Mouse (Mus musculus) small intestine, adult 2 months (tissue): ENCODE data around the gene Tmie. TPM values are rescaled to one million over a fixed set of nuclear protein-coding genes. Genes with fewer than 3 reads are reported as not detected.
A peak's percentile ranks its signal among the peaks of the same experiment; 100 is the strongest.

Source experiments
- H3K27ac ChIP-seq: fragments of 200-500 bp; 2 replicates; pipeline ENCODE4 v1.5.1; 2012; ENCODE audit warnings: low read depth, low read length, control low read depth, inconsistent platforms; ENCODE audit not compliant: insufficient read depth
- H3K27me3 ChIP-seq: fragments of 200-500 bp; 2 replicates; pipeline ENCODE4 v1.6.1; 2012; ENCODE audit warnings: mild to moderate bottlenecking, moderate library complexity, low read length, inconsistent platforms; ENCODE audit not compliant: control insufficient read depth, insufficient read depth
- H3K36me3 ChIP-seq: fragments of 200-500 bp; 2 replicates; pipeline ENCODE4 v1.6.1; 2012; ENCODE audit warnings: mild to moderate bottlenecking, low read length, control low read depth, inconsistent platforms; ENCODE audit not compliant: control insufficient read depth, insufficient read depth
- H3K4me1 ChIP-seq: fragments of 200-500 bp; 2 replicates; pipeline ENCODE4 v1.6.1; 2012; ENCODE audit warnings: low read length, inconsistent platforms, mixed read lengths; ENCODE audit not compliant: control insufficient read depth, insufficient read depth, insufficient read length
- H3K4me3 ChIP-seq: fragments of 200-500 bp; 2 replicates; pipeline ENCODE4 v1.5.1; 2012; ENCODE audit warnings: low read depth, mild to moderate bottlenecking, control low read depth, inconsistent platforms, low read length, moderate library complexity
- CTCF ChIP-seq: fragments of 200-500 bp; IDR thresholded peaks from 2 replicates; pipeline ENCODE4 v1.5.1; 2012; ENCODE audit warnings: low read depth, mild to moderate bottlenecking, control low read depth, inconsistent platforms, low read length, moderate library complexity, mixed read lengths; ENCODE audit not compliant: insufficient replicate concordance, insufficient read length; ENCODE audit errors: extremely low read depth
- POLR2A ChIP-seq: fragments of 200-500 bp; IDR thresholded peaks from 2 replicates; pipeline ENCODE4 v1.6.1; 2012; ENCODE audit warnings: low read depth, mild to moderate bottlenecking, control low read depth, inconsistent platforms, low read length, moderate library complexity
- whole genome bisulfite sequencing: fragments of 180-500 bp; shearing (Covaris S2); methylation state at CpG from one replicate; pipeline ENCODE4 v1.1.7; 2018; 5-methylcytosine and 5-hydroxymethylcytosine counted together
- polyA plus RNA-seq: library from polyadenylated mRNA; depleted of rRNA; stranded (reverse); fragments of >200 nt; gene quantifications from 2 replicates; pipeline ENCODE4 v1.2.3, GENCODE M21; 2012

The Tmie gene
- polyA plus RNA-seq, 1 experiment, result 0.82 TPM

DNA sequence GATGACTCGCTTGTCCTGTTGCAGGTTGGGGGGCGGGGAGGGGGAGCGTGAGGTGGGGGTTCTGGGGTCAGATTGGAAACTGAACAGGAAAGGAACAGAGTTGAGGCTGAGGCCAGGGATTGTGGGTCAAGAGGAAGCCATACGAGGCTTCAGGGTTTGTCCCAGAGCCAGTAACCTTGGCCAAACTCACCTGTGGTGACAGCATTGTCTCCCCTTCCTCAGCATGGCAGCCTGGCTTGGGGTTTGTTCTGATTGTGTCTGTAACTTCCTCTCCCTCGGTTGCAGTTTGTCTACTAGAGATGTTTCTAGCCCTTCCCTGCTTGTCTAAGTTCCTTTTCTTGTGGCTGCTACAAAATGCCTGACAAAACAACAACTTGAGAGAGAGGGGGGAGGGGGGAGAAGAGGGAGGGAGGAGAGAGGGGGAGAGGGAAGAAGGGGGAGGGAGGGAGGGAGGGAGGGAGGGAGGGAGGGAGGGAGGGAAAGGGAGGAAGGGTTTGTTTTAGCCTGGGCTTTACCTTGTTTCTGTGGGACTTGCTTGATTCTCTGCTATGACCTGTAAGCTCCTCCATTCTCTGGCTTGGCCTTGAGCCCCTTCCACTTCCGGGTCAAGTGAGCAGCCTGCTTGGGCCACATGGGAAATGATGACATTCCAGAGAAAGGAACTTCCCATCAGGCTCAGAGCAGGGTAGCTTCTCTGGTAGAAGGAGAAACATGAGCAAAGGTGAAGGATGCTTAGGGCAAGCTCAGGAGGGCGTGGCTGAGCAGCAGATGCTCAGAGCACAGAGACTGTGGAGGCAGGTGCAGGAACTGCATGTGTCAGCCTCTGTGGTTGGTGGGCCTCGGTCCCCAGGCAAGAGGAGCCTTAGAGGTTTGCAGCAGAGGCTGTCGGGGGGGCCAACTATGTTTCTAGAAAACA lies 7.7 kb upstream of the Tmie start:
- Histone ChIP-seq H3K27ac (no peak overlapping the region), H3K27me3 (no peaks in the 10 kb centered on the region), H3K4me1 (peaks cover 14% of the 10 kb centered on the region), H3K36me3 (peaks cover 23% of the 10 kb centered on the region), H3K4me3 (no peak overlapping the region)
- TF ChIP-seq CTCF (no peak), POLR2A (no peak)
- 65% methylated on average over 9 of the region's 9 CpGs for WGBS

DNA sequence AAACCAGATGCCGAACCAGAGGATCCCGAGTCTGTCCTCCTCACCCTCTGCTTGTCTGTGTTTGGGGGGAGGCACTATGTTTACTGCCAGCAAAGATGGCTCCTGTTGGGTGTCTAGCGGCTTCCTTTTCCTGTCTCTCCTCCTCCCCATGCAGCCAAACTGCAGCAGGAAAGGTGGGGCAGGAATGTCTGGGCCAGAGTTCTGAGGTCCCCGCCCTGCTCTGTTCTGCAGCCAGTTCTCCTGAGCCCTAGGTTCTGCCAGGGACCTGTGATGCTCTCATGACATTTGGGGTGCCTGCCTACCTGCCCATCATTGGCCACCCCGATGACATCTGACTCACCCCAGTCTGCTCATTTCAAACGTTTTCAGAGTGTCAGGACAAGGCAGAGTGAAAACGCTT lies 2.0 kb upstream of the Tmie start:
- no peak for TF ChIP-seq CTCF
- no peak for TF ChIP-seq POLR2A
- Histone ChIP-seq H3K36me3 (peaks cover 14% of the 10 kb centered on the region), H3K4me3 (peak overlapping the region; percentile 4; the same call in 1 of the 2 replicates), H3K27me3 (no peaks in the 10 kb centered on the region), H3K4me1 (peaks cover 27% of the 10 kb centered on the region; the same call in 1 of the 2 replicates), H3K27ac (no peak overlapping the region)
- 70% methylated on average over 7 of the region's 7 CpGs for WGBS

DNA sequence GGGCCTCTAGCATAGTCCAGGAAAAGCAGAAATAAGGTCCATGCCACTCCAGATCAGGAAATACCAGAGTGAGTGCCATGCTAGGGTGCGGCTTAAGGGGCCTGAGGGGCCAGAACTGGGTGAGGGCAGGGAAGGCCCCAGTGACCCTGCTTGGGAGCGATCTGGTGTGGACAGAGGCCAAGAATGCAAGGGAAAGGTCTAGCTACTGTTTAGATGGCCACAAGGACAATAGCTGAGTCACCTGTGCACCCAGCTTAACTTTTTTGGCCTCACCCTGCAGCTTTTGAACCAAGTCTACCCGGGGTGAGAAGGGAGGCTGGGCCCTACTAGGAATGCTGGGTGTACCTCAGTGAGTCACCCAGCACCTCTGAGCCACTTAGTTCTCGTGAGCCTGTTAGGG lies 859 bp upstream of the Tmie start:
- peak overlapping the region; percentile 37 for H3K27ac ChIP-seq
- H3K27me3 ChIP-seq, result no peaks in the 10 kb centered on the region
- peaks cover 31% of the 10 kb centered on the region; the same call in 1 of the 2 replicates for H3K4me1 ChIP-seq
- no peak for TF ChIP-seq CTCF
- TF ChIP-seq POLR2A, result no peak
- WGBS, result 34% methylated on average over 4 of the region's 4 CpGs
- peak overlapping the region; percentile 84 for H3K4me3 ChIP-seq
- peaks cover 11% of the 10 kb centered on the region for H3K36me3 ChIP-seq

DNA sequence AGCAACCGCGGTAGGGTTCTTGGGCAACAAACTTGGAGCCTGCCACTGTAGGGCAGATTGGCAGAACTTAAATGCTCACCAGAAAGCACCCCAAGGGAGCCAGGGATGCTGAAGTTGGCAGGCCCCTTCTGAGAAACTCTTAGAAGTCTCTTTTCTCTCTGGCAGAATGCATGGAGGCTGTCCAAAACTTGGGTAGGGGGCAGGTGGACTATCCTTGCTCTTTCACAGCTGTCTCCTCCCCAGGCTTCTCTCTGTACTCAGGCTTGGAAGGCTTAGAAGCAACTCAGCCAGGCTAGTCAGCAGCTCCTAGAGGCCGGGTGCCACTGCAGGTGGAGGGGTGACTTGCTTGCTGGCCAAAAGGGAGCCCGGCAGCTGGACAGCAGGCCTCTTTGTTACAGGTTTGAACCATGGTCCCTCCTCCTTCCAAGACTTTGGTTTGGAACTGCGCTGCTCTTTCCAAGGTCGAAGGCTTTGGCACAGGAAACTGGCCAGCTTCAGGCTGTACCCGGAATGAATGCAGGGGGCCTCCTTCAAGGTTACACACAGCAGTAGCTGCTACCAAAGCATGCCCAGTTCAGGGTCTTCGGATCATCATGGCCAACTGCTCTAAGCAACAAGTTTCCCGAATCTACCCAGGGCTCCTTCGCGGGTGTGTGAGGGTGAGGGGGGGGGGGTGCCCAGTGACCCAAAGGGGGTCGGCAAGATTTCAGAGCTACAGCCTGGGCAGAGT lies 557 bp downstream of the Tmie start, which contains the start of gene Als2cl:
Gene Als2cl, plus strand, starts transcription at position 680 of the 730 bp plus-strand sequence.
- H3K27ac ChIP-seq, result peak within 1 kb of the TSS; percentile 37
- TF ChIP-seq POLR2A (no peak), CTCF (no peak)
- WGBS, result 20% methylated on average over 12 of the region's 12 CpGs
- H3K36me3 ChIP-seq, result peaks cover 2% of the 10 kb centered on the region; the same call in 1 of the 2 replicates
- H3K4me3 ChIP-seq, result peak within 1 kb of the TSS; percentile 84
- H3K4me1 ChIP-seq, result peaks cover 42% of the 10 kb centered on the region
- no peaks in the 10 kb centered on the region for H3K27me3 ChIP-seq

DNA sequence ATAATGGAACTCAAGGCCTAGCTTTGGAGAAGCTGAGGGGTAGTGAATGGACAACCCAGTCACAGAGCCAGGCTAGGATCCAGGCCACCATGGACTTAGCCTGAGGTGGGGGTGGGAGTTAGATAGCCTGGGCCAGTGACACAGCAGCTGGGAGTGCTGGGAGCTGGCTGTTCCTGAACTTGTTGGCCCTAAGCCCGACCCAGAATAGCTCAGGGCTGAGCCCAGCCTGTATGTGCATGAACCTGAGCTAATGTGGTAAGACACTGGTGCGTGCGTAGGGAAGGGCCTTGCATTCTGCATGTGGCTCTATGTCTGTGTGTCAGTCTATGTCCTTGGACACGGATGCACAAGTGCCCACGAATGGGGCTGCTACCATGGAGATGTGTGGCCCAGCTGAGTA lies 2.0 kb downstream of the Tmie start:
- WGBS, result 60% methylated on average over 5 of the region's 5 CpGs
- no peak overlapping the region for H3K4me3 ChIP-seq
- H3K27me3 ChIP-seq, result peaks cover 3% of the 10 kb centered on the region; the same call in 1 of the 2 replicates
- H3K36me3 ChIP-seq, result no peaks in the 10 kb centered on the region
- TF ChIP-seq CTCF, result no peak
- TF ChIP-seq POLR2A, result no peak
- peak overlapping the region; percentile 46; the same call in 1 of the 2 replicates for H3K27ac ChIP-seq
- H3K4me1 ChIP-seq, result peaks cover 47% of the 10 kb centered on the region

DNA sequence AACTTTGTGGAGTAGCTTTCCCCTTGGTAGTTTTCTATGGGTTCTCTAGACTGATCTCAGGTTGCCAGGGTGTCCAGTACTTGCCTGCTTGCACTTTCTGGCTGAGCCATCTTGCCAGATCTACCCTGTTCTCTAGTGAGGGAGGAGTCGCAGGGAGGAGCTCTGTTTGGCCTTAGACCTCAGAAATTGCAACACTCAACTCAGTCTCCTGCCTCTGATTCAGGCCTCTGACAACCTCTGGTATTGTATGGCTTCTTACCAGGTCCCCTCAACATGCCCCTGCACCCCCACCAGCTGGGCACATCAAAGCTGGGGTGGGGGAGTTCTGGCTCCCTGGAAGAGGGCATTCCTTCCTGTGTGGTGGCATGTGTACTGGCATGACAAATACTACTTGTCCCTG lies 2.6 kb downstream of the Tmie start:
- Histone ChIP-seq H3K4me3 (no peak overlapping the region), H3K27me3 (peaks cover 3% of the 10 kb centered on the region; the same call in 1 of the 2 replicates), H3K4me1 (peaks cover 47% of the 10 kb centered on the region), H3K36me3 (no peaks in the 10 kb centered on the region), H3K27ac (peak overlapping the region; percentile 59; the same call in 1 of the 2 replicates)
- TF ChIP-seq CTCF, result no peak
- TF ChIP-seq POLR2A, result no peak; the same call in 1 of the 2 replicates
- WGBS, result 31% methylated on average over 1 of the region's 1 CpGs
